Mouse (Mus musculus) heart, embryonic 11.5 days (tissue): ENCODE results near the gene Mfsd6. TPM values are rescaled to one million over a fixed set of nuclear protein-coding genes. Genes with fewer than 3 reads are reported as not detected.

Experiments
- ATAC-seq: fragments of 200-750 bp; cut with Nextera tagmentation; replicated peaks from 2 replicates; pipeline ENCODE4 v1.8.0; 2017; ENCODE audit warnings: moderate library complexity; ENCODE audit not compliant: insufficient number of reproducible peaks, low FRiP score, low TSS enrichment
- H3K27ac ChIP-seq: fragments of 300-500 bp; sonication (generic); 2 replicates; pipeline ENCODE4 v1.5.1; 2014; ENCODE audit warnings: mild to moderate bottlenecking, low read depth, low read length
- H3K27me3 ChIP-seq: fragments of 300-500 bp; sonication (generic); 2 replicates; pipeline ENCODE4 v1.6.1; 2014; ENCODE audit warnings: mild to moderate bottlenecking, low read length, mixed read lengths; ENCODE audit not compliant: control insufficient read depth, insufficient read depth
- H3K36me3 ChIP-seq: fragments of 300-500 bp; sonication (generic); 2 replicates; pipeline ENCODE4 v1.6.1; 2014; ENCODE audit warnings: mild to moderate bottlenecking, low read length, moderate library complexity, mixed read lengths; ENCODE audit not compliant: control insufficient read depth, insufficient read depth
- H3K4me1 ChIP-seq: fragments of 300-500 bp; sonication (generic); 2 replicates; pipeline ENCODE4 v1.6.1; 2014; ENCODE audit warnings: low read length; ENCODE audit not compliant: control insufficient read depth, insufficient read depth
- H3K4me2 ChIP-seq: fragments of 300-500 bp; sonication (generic); 2 replicates; pipeline ENCODE4 v1.6.1; 2014; ENCODE audit warnings: mild to moderate bottlenecking, moderate library complexity
- H3K4me3 ChIP-seq: fragments of 300-500 bp; sonication (generic); 2 replicates; pipeline ENCODE4 v1.5.1; 2014; ENCODE audit warnings: low read depth, low read length
- H3K9ac ChIP-seq: fragments of 300-500 bp; sonication (generic); 2 replicates; pipeline ENCODE4 v1.6.1; 2014; ENCODE audit warnings: mild to moderate bottlenecking, low read depth, low read length, moderate library complexity
- H3K9me3 ChIP-seq: fragments of 300-500 bp; sonication (generic); replicated peaks from 2 replicates; pipeline ENCODE4 v1.6.1; 2016; ENCODE audit warnings: low read length; ENCODE audit not compliant: control insufficient read depth
- WGBS: fragments of 180-500 bp; shearing (Covaris S2); extraction: QIAGEN DNeasy Blood & Tissue Kit; methylation state at CpG from one replicate; pipeline ENCODE4 v1.1.7; 2014; ENCODE audit not compliant: insufficient replicate concordance; 5-methylcytosine and 5-hydroxymethylcytosine counted together
- polyA plus RNA-seq: library from polyadenylated mRNA; unstranded; fragments of >200 nt; fragmentation: Nextera tagmentation; extraction: Ambion mirVana; gene quantifications from 2 replicates; pipeline ENCODE4 v1.2.1, GENCODE M21; 2014

The Mfsd6 gene
- polyA plus RNA-seq, 1 experiment from 2014 or later = 2.3 TPM

DNA sequence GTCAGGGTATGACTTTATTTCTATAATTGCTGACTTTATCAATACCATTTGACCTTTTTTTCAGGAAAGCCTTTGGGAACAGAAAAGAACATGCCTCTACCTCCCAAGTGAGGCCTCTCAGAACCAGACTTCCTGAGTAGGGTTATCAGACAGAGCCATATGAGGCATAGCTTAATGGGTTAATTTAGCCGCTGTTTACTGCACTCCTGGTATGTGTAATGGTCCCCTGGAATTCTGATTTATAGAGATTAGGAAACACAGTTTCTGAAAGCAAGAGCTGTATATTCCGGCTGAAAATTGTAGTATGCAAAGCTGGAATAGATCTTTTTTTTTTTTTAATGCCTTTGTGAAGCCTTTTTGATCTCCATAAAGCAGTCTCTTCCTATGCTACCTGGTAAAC, 67.0 kb downstream of the Mfsd6 start:
- Histone ChIP-seq H3K4me3 (no peak overlapping the region), H3K36me3 (no peaks in the 10 kb centered on the region), H3K4me2 (no peak overlapping the region), H3K9me3 (no peaks in the 10 kb centered on the region), H3K4me1 (no peaks in the 10 kb centered on the region), H3K9ac (no peak overlapping the region), H3K27me3 (no peaks in the 10 kb centered on the region), H3K27ac (no peak overlapping the region)
- ATAC-seq = no peak
- WGBS = 63% methylated on average over 2 of the region's 2 CpGs

GRCm38 (mm10) chr1:52658160-52658559, 69.1 kb downstream of the Mfsd6 start:
- H3K4me1 ChIP-seq = no peaks in the 10 kb centered on the region
- H3K9me3 ChIP-seq = no peaks in the 10 kb centered on the region
- no peak for ATAC-seq
- WGBS = 85% methylated on average over 7 of the region's 7 CpGs
- no peaks in the 10 kb centered on the region for H3K27me3 ChIP-seq
- H3K4me3 ChIP-seq = no peak overlapping the region
- H3K9ac ChIP-seq = no peak overlapping the region
- H3K36me3 ChIP-seq = no peaks in the 10 kb centered on the region
- H3K4me2 ChIP-seq = no peak overlapping the region
- no peak overlapping the region for H3K27ac ChIP-seq

DNA sequence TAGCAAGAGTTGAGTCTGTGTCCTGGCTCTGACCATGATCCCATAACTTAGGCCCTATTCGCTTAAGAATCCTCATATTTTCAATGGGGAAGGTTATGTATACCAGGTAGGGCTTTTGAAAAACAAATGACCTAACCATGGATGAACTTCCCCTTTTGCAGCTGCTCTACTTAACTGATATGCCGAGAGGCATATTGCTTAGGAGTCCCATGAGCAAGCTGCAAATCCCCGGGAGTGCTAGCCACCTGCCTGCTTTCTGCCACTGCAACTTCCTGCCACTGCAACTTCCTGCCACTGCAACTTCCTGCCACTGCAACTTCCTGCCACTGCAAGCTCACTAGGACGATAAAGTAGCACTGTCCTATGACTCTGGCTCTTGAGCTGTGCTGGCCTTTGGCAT, 72.1 kb downstream of the Mfsd6 start:
- 64% methylated on average over 4 of the region's 4 CpGs for WGBS
- H3K9me3 ChIP-seq = no peaks in the 10 kb centered on the region
- peaks cover 3% of the 10 kb centered on the region; the same call in 1 of the 2 replicates for H3K4me1 ChIP-seq
- H3K36me3 ChIP-seq = no peaks in the 10 kb centered on the region
- H3K27me3 ChIP-seq = no peaks in the 10 kb centered on the region
- H3K4me2 ChIP-seq = no peak overlapping the region
- no peak overlapping the region for H3K9ac ChIP-seq
- ATAC-seq = no peak
- no peak overlapping the region for H3K27ac ChIP-seq
- no peak overlapping the region for H3K4me3 ChIP-seq

- 65% methylated on average over 1 of the region's 1 CpGs for WGBS
- Histone ChIP-seq H3K4me1 (peaks cover 3% of the 10 kb centered on the region; the same call in 1 of the 2 replicates), H3K9me3 (no peaks in the 10 kb centered on the region), H3K4me3 (no peak overlapping the region), H3K9ac (no peak overlapping the region), H3K36me3 (0 out of 2 replicates have a peak, but pooled peaks cover 3% of the 10 kb centered on the region), H3K27me3 (no peaks in the 10 kb centered on the region), H3K4me2 (no peak overlapping the region), H3K27ac (no peak overlapping the region)
- ATAC-seq = no peak
Measured at GRCm38 (mm10) chr1:52653366-52653765, 73.9 kb downstream of the Mfsd6 start.

DNA sequence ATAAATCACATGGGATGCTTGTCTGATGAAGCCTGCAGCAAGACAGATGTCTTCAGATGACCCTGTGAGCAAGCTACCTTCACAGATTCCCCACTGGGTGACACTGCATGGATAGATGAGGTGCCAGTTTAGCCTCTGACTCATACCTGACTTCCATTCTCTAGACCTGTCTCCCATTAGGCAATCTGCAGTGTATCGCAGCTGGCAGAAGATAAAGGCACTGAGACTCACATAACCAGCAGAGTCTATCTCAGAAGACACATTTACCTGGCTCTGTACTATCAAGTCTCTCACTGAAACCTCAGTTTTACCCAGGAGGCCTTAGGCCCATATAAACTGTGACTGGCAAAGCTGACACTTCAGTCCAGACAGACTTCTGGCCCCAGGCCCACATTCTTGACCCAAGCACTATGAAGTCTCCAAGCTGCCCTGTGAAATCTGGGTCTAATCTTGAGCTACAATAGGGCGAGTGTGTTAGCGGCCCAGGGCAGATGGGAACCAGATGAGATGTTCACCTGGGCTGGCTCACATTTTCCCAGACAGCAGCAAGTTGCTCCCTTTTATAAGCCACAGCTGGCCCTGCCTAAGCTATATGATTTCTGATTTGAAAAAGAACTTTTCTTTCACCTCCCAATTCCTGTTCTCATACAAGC, 74.5 kb downstream of the Mfsd6 start:
- H3K36me3 ChIP-seq = 0 out of 2 replicates have a peak, but pooled peaks cover 3% of the 10 kb centered on the region
- peaks cover 3% of the 10 kb centered on the region; the same call in 1 of the 2 replicates for H3K4me1 ChIP-seq
- H3K27me3 ChIP-seq = no peaks in the 10 kb centered on the region
- WGBS = 53% methylated on average over 3 of the region's 3 CpGs
- no peak for ATAC-seq
- H3K27ac ChIP-seq = no peak overlapping the region
- H3K9ac ChIP-seq = no peak overlapping the region
- H3K9me3 ChIP-seq = no peaks in the 10 kb centered on the region
- no peak overlapping the region for H3K4me2 ChIP-seq
- no peak overlapping the region for H3K4me3 ChIP-seq

GRCm38 (mm10) chr1:52650066-52650465, 77.2 kb downstream of the Mfsd6 start:
- Histone ChIP-seq H3K36me3 (0 out of 2 replicates have a peak, but pooled peaks cover 7% of the 10 kb centered on the region), H3K4me3 (no peak overlapping the region), H3K9me3 (no peaks in the 10 kb centered on the region), H3K4me2 (no peak overlapping the region), H3K27me3 (no peaks in the 10 kb centered on the region), H3K4me1 (peaks cover 3% of the 10 kb centered on the region; the same call in 1 of the 2 replicates), H3K27ac (no peak overlapping the region), H3K9ac (no peak overlapping the region)
- ATAC-seq = no peak
- 72% methylated on average over 5 of the region's 5 CpGs for WGBS

DNA sequence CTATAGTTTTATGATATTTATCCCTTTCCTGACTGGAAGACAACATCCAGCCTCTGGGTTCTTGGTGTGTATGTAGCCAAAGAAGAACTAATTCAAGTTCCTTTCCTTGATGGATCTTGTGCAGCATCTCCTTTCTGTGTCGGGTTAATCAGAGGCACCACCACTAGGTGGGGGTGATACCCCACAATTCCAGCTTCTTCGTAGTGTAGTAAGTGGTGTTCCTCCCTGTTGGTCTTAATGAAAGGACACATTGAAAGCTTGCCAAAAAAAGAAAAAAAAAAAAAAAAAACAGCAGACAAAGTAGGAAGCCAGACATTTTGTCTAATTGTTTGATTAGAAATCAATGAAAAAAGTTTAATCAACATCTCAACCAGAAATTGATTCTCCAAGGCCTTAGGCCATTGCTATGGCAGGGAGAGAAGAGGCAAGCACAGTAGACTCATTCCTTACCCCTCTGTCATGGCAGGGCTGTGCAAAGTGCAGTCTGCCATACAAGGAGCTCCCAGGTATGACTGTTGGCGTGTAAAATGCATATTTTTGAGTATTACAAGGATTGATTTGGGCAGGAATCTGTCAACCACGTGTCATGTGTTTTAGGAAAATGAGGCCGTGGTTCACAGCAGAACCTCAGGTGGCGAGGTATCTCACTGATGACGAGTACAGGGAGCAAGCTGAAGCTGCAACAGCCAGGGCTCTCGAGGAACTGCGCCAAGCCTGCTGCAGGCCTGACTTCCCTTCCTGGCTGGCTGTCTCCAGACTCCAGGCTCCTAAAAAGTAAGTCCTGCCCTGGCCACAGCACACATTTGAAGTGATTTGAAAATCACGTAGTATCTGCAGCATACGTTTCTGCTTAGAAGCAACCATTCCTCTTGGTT, 78.9 kb downstream of the Mfsd6 start:
- Histone ChIP-seq H3K9me3 (no peaks in the 10 kb centered on the region), H3K4me2 (no peak overlapping the region), H3K9ac (no peak overlapping the region), H3K36me3 (0 out of 2 replicates have a peak, but pooled peaks cover 7% of the 10 kb centered on the region), H3K27ac (no peak overlapping the region; the same call in 1 of the 2 replicates), H3K27me3 (no peaks in the 10 kb centered on the region), H3K4me3 (no peak overlapping the region), H3K4me1 (peaks cover 3% of the 10 kb centered on the region; the same call in 1 of the 2 replicates)
- WGBS = 75% methylated on average over 11 of the region's 11 CpGs
- no peak for ATAC-seq

GRCm38 (mm10) chr1:52640736-52641135, 86.5 kb downstream of the Mfsd6 start:
- Histone ChIP-seq H3K27me3 (no peaks in the 10 kb centered on the region), H3K27ac (no peak overlapping the region), H3K9ac (no peak overlapping the region), H3K4me3 (no peak overlapping the region), H3K4me1 (peaks cover 4% of the 10 kb centered on the region; the same call in 1 of the 2 replicates), H3K36me3 (peaks cover 7% of the 10 kb centered on the region; the same call in 1 of the 2 replicates), H3K9me3 (no peaks in the 10 kb centered on the region), H3K4me2 (no peak overlapping the region)
- WGBS = 82% methylated on average over 4 of the region's 4 CpGs
- ATAC-seq = no peak
